Mouse (Mus musculus) T-helper 2 cell (primary cell): ENCODE measurements at regions not wholly inside any gene's neighbourhood (a gene's known extent, or its start where the extent isn't known, plus 50 kb on each side); places are given as distances from the start of the nearest gene placed in this dataset.

ENCODE experiments used
- in situ Hi-C: fragments of 300-600 bp; cut with MboI, MseI; formaldehyde crosslinking; loops from one replicate; pipeline ENCODE4 v1.15.1; 2025; ENCODE audit warnings: high pct_unique_total_duplicates

DNA sequence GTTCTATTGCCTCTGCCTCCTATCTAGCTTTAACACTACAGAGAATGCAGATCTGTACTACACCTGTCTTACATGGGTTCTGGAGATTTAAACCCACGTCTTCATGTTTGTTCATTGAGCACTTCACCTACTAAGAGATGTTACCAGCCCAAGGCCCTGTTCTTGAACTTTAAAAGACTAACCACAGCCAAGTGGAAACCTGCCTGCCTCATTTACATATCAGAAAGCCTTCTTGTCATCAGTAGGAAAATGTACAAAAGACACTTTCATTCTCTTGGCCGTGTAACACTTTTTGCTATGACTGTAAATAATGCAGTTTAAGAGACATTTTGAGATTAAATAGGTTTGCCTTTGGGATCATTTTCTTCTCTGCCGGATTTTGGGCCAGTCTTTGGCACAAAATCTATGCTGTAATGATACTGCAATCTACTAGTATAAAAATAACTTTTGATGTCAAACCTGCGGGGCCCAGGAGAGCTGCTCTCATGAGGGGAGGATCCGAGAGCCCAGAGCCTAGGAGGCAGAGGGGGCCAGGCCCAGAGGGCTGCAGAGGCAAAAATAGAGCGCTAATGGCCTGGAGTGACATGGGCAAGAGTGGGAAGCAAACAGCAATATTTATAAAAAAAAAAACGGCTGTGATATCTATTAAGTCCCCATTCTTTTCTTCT is 318.4 kb upstream of the Myo3a start:
- in situ Hi-C loops: loop anchor here (5.0 kb wide), 1 partner anchor 622 kb away; no protein-coding TSS in a partner anchor

DNA sequence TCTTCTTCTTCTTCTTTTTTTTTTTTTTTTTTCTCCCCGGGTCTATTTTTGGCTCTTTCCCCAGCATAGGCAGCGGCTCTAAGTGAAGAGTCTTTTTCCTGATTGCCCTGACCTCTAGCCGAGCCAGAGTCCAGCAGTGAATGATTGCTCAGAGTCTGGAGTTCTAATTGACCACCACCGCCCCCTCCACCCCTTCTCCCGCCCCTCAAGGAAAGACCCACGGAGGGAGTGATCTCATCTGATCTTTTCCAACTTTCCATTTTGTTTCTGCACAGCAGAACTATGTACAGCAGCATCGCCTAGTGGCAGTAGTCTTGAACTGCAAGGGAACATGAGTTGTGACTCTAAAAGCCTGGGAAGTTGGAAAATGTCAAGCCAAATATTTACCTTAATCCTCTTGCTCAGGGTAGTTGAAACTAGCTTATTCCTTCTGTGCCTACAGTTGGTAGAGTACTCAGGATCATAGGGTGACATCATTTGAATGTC is 317.8 kb upstream of the Myo3a start:
- in situ Hi-C loops: loop anchor here (5.0 kb wide), 1 partner anchor 622 kb away; no protein-coding TSS in a partner anchor

DNA sequence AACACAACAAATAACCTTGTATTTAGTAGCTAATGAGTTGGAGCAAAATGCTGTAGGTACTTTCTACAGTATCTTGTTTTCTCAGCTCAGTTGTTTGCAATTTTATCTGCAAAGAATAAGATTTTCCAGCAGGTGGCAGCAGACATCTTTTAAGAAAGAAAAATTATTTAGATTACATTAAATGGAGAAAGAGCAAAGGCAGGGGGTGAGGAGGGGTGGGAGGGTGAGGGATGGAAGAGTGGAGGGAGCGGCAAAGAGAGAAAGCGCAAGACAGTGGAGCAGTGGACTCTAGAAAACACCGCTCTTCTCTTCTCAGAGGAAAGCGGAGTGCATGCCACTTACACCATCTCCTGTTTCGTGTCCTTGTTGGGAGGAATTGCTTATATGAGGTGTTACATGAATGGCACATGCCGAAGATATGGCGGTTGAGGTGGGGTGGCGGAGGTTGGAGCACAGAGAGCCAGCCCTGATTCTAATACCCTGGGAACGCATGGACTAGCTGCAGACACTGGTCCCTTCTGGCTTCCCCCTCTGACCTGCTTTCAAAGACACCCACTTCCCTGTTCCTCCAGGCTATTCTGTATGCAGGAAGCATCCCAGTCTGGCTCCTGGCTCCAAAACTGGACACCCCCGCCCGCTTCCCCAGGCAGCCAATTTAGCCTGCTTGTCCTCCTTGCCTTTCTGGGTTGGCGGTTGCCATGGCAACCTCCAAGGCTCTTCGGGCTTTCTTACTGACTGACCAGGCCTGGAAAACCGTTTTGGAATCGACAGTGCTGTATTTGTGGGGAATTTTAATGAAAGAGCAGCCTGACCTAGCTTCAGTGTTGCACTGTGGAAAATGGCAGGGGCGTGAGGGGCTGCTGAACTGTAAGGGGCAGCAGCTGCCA is 309.3 kb upstream of the Myo3a start:
- in situ Hi-C loops: no loop called here

DNA sequence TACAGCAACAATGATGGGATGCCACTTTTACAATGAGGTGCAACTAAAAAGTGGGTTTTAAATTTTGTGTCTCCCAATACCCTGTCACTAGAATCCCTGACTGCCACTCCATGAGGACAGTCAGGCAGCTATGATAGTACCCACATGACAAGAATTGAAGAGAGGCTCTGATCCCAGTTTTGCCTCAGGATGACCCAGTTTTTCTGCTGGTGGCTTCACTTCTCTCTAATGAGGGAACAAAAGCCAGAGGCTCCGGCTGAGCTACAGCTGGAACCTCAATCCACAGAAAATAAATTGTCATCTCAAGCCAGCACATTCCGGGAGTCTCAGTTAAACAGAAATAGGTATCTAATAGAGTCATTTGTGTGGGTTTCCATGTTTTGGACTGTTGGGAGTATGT is 308.2 kb upstream of the Myo3a start:
- in situ Hi-C loops: no loop called here

DNA sequence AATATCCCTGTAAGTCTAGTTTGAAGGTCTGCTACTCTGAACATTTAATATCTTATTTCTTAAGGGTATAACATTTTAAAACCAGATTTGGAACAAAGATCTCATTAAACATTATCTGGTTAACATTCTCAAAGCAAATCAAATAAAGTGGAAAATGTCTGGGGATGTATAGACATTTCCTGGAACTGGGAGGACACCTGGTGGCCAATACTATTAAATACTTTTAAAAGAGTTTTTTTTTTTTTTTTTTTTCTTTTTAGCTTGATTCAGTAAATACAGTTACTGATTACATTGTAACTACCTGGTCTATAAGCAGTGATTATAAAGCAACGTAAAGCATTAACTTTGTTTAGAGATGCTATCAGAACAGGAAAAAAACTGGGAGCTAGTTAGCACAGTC is 299.6 kb upstream of the Myo3a start:
- in situ Hi-C loops: no loop called here

DNA sequence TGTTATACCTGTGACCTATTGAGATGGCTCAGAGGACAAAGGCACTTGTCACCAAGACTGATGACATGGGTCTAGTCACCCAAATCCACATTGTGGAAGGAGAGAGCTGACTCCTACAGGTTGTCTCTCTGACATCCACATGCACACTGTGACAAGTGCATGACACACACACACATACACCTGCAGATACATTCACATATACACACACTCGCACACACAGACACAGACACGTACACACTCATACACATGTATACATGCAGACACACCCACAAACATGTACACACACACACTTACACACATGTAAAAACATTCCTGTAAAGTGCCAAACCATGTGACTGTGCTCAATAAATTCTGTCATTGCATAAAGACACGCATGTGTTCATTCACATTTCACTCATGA is 287.3 kb upstream of the Myo3a start:
- in situ Hi-C loops: no loop called here

DNA sequence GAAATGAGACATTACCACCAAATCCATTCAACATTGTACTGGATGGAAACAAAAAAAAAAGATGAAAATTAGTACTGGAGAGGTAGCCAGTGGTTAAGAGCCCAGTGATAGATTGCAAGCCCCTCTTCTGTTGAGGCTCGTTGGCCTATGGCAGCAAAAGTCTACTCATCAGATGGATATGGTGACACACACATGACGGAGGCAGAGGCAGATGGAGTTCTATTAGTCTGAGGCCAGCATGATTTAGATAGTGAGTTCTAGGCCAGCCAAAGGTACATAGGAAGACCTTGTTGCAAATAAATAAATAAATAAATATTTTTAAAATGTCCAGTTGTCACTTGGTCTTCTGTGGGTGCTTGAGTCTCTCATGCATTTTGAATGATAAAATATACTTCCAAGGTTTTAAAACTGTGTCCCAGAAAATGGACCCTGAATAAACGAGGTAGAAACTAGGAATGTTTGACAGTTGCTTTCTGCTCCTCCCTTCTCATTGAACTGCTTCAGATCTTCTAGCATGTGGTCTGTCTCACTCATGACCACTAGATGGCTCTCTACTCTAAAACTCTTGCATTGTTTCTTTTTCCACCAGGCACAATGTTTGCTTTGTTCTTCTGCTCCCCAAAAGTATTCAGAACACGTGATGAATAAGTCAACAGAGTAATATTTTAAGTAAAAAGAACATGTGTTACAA is 286.4 kb upstream of the Myo3a start:
- in situ Hi-C loops: no loop called here

DNA sequence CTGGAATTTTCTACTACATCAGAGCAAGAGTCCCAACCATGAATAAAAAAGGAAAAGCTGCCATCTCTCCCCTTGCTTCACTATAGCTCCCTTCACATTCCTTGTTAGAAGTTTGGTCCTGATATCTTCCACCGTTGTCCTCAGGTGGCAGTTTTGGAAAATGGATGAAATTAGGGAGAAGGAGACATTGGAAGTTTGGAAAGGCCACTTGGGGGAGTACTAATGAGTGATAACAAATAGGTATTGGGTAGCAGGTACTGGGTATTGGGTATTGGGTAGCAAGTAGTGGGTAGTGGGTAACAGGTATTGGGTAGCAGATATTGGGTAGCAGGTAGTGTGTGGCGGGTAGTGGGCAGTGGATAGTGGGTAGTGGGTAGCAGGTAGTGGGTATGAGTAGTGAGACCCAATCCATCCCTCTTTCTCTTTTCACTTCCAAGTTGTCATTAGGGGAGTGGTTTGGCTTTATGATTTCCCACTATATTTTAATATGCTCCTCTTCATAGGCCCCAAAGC is 285.8 kb upstream of the Myo3a start:
- in situ Hi-C loops: no loop called here

DNA sequence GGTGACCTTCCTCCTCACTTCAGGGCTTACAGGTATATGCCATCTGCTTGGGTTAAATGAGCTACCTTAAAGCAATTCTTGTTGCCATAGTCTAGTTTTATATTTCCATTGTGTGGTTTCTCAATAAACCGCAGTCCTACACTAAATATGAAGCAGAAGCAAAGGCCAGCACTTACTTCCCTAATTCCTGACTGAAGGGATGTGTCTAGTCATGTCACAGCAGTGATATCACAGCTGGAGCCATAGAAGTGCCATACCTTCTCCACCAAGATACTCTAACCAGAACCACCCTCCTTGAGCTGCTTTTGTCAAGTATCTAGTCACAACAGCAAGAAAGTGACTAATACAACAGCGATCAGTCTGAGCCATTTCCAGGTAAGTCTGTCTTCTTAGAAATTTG is 283.6 kb upstream of the Myo3a start:
- in situ Hi-C loops: no loop called here

DNA sequence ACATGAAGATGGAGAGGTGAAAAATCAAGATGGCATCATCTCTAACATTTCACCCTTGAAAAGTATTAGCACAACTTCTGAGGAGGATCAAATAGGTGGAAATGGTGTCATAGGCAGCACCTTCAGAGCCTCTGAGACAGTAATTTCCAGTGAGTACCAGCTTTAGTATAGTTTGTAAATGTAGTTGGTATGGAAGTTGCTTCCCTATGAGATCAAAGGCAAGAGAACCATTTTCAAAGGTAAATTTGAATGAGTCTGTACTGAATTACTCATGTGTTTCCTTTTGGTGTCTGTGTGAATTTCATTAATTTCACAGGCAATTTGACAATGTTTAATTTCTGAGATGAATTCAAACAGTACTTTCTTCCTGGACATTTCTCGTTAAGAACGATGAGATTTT is 280.8 kb upstream of the Myo3a start:
- in situ Hi-C loops: no loop called here

DNA sequence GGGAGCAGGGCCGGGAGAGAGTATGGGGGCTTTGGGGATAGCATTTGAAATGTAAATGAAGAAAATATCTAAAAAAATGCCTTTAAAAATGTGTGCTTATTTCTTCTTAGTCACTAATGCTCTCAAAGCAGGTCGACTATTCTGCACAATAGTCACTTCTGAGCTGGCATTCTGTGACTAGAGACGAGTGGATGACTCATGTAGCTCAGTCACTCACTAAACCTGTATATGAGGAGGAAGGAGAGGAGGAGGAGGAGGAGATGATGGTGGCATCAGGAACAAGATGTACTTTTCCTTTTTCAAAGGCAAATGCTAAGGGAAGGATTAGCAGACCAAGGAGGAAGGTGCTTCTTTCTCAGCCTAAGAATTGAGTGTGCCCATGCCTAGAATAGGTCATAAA is 276.0 kb upstream of the Myo3a start:
- in situ Hi-C loops: loop anchor here (25.0 kb wide), 1 partner anchor 911 kb away; no protein-coding TSS in a partner anchor

DNA sequence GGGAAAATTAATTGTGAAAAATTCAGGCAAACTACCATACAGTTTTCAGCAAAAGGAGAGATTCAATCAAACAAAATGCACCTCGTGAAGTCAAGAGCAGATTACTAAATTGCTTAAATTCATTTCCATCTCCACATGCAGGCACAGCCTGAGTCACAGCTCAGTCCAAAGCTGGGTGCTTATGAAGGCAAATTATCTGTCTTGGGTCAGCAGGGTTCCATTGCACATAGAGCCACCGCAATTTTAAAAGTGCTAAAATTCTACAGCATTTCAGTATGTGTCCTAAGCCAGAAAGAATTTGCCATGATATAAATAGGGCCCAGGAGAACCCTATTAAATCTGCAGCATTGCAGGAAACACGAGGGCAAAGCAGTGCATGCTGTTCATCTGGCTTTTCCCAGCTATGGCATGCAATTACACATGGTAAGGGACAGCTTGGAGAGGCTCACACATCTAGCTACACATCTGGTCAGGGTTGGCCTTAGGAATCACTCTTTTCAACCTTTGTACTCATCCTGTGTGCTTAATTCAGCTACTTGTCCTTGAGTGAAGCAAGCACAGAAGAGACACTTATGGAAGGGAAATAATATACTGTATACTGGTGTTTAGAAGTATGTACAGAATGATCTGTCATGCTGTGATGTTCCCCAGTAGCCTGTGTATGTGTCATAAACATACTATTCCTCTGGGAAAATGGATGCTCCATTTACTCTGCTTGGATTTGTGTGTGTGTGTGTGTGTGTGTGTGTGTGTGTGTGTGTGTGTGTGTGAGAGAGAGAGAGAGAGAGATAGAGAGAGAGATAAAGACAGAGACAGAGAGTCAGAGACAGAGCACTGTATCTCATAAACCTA is 271.0 kb upstream of the Myo3a start:
- in situ Hi-C loops: loop anchor here (25.0 kb wide), 1 partner anchor 906 kb away; no protein-coding TSS in a partner anchor

DNA sequence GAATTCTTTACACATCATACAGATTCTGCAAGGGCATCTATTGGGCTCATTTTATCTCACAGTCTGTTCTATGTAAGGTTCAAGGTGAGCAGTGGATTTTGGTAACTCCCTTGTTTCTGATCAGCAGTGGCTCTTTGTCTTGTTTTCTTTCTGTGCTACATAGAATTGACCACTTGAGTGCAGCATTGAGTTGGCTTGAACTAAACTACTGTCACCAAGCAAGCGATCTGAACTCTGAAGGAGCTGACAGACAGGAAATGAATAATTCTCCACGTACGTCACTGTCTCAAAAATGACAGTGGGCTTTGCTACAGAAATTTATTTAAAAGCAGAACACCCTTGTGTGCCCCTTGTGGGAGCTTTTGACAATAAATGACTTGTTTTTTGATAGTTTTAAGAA is 268.9 kb upstream of the Myo3a start:
- in situ Hi-C loops: loop anchor here (25.0 kb wide), 1 partner anchor 904 kb away; no protein-coding TSS in a partner anchor

DNA sequence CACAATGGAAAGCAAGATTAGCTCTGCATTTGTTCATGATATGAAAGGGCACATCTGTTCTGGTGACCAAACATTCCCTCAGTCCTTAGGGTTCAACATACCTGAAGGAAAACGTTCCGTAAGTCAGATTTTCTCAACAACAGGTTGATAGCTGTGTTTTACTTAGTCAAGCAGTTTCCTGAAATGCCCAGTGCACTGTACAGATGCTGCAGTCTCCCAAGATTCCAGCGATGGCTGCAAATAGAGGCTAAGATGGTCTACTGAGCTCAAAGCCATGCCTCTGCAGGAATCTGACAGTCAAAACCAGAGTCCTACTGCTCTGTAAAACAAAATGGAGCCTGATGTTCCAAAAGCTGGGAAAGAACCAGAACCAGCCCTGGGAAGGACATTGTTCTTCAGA is 268.5 kb upstream of the Myo3a start:
- in situ Hi-C loops: loop anchor here (25.0 kb wide), 1 partner anchor 903 kb away; no protein-coding TSS in a partner anchor

DNA sequence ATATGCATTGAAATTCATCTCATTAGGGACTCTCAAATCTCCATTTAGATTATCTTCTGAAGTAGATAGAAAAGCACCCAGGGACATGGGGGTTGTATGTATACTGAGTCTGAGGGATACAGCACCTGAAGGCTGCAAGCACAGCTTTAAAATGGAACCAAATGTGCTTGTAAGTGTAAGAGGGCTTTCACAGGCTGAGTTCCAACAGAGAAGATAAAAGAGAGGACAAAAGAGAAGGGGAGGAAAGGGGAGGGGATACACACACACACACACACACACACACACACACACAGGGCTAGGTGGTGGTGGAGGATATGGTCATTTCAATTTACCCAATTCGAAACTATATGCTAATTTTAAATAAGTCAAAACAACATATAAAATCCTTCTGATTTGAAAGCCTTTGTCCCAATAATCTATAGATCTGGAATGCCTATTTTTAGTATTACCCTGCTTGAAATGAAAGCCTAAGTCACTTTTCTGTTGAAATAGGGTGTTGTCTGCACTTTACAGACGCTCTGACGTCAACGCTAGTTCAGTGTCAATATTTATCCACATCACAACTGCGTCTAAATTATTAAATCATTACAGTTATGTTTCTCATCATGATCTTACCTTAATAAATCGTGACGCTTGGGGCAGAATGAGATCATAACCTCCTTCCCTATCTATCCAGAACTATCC is 263.8 kb upstream of the Myo3a start:
- in situ Hi-C loops: loop anchor here (10.0 to 25.0 kb wide), 2 partner anchors 761 to 899 kb away; no protein-coding TSS in a partner anchor

DNA sequence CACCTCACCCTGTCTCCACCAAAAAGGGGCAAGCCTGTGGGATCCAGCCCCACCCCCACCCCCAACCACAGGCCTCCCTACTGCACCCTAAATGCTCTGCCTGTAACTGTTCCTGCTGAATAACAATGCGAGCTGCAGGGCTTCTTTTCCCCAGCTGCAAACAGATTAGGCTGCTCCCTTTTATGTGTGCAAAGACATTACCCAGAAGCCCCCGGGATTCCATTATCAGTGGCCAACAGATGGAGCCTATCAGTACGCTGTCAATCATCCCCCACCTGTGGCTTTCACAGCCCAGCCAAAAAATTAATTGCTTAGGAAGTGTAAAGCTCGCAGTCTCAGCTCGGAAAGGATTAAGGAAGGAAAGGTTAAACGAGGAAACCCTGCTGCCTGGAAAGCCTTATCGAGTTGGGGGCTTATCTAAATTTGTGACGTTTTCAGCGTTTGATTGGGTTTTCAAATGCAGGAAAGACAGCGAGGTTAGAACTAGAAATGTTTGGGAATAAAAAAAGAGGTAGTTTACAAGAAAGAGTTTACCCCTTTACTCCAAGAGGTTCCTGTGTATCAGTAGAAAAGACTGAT is 263.2 kb upstream of the Myo3a start:
- in situ Hi-C loops: loop anchor here (10.0 to 25.0 kb wide), 2 partner anchors 761 to 898 kb away; no protein-coding TSS in a partner anchor

DNA sequence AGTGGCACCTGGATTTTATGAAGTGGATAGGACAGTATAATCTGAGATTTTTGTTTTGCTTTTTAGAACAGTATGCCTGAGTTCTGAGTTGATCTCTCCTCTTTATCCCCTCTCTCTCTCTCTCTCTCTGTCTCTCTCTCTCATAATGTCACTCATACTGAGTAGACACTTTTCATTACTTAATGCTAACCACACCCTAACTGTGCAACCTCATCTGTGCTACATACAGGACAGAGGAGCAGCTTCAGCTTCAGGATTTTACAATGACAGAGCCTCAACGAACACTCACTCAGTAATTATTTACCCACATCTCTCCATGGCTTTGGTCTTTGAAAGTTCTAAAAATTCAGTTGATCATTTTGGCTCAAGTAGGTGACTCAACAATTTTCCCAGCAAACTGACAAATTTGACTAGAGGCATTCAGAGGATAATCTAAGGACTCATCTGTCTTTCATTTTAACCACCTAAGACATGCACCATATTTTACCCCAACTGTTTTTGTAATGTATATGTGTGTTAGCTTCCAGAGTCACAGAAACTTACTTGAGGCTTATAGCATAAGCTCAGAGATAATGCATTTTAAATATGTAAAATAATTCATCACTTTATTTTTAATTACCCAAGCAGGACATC is 256.4 kb upstream of the Myo3a start:
- in situ Hi-C loops: loop anchor here (10.0 to 25.0 kb wide), 2 partner anchors 594 to 891 kb away; no protein-coding TSS in a partner anchor

DNA sequence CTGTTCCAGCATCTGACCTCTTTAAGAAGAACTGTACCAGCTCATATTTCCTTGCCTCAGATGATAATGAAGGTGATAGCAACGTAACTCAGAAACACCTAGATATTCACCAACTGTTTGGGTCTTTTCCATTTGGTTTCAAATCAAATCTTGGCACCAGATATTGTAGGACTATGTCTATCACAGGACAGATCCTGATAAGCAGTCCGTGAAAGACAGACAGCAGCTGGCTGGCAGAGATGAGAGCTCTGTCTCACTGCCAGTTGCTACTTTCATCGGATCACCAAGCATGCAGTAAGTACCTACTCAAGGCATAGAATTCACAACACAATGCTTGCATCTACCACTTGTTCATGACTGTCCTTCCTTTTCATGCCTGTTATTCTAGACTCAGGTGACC is 252.7 kb upstream of the Myo3a start:
- in situ Hi-C loops: loop anchor here (10.0 to 25.0 kb wide), 2 partner anchors 590 to 888 kb away; no protein-coding TSS in a partner anchor

DNA sequence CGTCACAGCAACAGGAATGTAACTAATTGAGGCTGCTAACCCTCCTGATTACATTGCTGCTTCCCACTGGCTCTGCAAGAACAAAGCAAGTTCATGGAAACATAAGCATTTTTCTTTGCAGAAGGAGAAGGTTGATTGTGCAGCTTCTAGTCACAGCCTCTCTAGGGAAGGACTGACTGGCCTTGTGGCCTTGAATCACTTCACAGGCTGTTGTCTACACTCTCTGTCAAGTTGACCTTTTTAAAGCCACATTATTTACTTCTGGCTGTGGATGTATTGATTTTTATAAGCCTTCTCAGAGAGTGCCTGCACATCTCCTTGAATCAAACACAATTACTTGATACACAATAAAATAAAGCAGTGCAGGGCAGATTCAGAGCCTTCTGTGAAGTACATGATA is 251.8 kb upstream of the Myo3a start:
- in situ Hi-C loops: loop anchor here (10.0 kb wide), 1 partner anchor 589 kb away; no protein-coding TSS in a partner anchor
